Mouse (Mus musculus): ENCODE results near the gene Pck1.
A peak's percentile ranks its signal among the peaks of the same experiment; 100 is the strongest.
"Not testable (repeated sequence)": the region's sequence is repeated elsewhere in the genome, so short reads cannot be mapped to it uniquely, and the experiment has no call there.

Pck1 gene

DNA sequence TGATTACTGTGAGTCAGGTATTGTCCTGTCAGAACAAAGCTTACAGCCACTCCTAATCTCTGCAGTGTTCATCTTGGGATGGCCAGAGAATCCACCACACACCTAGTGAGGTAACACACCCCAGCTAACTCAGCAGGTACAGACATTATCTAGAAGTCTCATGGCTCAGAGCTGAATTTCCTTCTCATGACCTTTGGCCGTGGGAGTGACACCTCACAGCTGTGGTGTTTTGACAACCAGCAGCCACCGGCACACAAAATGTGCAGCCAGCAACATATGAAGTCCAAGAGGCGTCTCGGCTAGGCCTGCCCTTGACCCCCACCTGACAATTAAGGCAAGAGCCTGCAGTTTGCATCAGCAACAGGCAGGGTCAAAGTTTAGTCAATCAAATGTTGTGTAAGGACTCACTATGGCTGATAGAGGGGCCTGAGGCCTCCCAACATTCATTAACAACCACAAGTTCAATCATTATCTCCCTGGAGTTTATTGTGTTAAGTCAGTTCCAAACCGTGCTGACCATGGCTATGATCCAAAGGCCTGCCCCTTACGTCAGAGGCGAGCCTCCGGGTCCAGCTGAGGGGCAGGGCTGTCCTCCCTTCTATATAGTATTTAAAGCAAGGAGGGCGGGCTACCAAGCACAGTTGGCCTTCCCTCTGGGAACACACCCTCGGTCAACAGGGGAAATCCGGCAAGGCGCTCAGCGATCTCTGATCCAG is at the start of gene Pck1:
Gene Pck1 (plus strand): TSS at position 613 of the 716 bp plus-strand sequence.
- peak; percentile 91 for DNase-seq

DNA sequence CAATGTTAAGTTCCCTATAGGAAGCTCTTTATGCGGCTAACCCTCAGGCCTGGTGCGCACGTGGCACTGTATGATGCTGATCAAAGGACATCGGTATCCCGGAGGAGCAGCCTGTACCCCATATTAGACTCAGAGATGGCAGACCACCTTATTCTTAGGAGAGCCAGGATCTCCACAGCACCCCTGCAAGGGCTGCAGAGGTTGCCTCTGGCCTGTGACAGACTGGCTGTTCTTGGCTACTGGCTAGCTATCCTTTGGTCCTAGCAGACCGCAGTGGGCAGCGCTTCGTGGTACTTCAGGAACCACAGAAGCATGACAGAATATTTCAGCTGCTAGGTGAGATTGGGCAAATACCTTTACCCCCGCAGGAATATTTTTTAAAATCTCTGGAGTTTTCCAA is 46.4 kb upstream of the Pck1 start:
- DNase-seq = no peak

DNA sequence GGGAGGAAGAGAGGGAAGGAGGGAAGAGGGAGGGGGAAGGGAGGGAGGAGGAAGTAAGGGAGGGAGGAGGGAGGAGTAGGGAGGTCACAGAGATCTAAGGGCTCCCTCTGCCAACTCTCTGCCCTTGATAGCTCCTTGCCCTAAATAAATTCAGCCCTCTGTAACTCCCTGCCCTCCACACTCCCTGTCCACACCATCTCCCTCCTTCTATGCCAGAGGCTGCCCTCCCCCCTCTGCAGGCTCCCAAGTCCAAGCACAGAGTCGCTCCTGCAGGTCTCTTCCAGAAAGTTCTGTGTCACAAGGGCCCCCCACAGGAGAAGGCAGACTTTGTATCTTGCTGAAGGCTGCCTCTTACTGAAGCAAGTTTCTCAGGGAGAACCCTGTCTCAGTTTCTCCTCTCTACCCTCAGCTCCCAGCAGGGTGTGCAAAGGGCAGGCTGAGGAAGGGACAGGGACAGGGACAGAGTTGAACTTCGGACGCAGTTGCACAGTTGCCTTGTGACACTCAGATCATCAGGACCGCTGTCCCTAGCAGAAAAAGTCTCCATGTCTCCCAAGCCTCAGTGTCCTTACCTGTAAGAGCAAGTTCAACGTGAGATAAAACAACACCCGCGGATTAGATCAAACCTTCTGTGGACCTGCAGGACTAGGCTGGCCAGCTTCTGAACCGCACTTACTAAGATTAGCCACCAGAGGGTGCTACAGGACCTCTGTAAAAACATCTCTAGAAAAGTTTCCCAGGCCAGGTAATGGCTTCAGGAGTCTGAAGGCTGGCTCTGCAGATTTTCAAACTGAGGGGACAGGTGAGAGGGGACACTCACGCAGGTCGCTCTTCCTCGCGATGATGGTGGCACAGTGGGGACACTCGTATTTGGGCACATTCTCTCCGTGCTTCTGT is 45.7 kb upstream of the Pck1 start:
- DNase-seq = peak; percentile 81

DNA sequence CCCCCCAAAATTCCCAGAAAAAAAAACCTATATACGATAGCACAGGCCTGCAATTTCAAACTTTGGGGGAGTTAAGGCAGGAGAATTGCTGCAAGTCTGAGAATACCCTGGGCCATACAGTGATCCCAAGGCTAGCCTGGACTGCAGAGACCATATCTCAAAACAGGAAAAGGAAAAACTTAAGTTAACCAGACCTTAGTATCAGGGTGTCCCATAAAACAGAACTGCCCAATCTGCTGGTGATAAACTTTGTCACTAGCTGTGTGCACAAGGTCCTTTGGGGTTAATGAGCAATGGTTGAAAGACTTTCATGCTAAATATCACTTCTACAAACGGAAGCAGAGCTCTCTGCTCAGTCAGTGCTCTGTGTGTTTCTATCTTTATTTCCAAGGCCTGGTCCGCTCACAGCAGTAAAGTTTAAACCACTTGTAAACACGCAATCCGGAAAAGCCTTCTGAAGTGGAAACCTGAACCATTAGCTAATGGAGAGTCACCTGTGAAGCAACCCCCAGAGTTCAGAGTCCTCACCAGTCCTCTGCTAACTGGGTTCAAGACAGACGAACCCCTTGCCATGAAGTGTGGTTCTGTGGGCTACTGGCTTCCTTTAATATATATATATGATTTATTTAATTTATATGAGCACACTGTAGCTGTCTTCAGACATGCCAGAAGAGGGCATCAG is 44.2 kb upstream of the Pck1 start:
- peak; percentile 15 for DNase-seq

DNA sequence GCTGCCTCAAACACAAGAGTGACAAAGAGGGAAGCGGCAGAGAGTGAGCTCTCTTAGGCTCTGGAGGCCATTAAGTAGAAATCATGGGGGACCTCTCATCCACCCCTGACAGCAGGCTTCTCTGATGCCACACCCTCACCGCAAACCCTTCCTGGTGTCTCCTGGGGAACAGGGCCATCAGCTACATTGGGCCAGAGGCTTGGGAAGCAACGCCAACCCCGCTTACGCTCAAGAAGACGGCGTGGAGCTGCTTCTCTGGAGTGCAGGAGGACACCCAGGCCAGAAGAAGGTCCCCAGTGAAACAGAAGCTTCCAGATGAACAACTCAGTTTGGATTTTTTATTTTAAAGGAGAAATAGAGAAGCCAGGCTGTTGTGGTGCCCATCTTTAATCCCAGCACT is 43.3 kb upstream of the Pck1 start:
- DNase-seq = no peak

DNA sequence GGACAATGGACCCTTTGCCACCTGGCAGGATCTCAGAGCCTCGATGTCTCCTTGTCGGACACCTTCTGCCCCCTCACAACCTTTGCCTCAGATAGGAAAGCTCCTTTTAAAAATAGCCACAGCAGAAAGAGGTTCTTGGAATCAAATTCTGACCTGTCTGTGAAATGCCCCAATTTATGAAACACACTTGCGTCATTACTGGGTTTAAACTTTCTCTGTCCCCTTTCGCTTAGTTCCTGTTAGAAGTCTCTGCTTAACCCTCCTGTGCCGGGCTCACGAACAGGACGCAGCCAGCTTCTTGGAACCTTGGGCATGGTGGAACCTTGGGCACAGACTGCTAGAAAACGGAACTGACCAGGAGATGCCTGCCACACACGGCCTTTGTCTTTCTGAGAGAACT is 42.3 kb upstream of the Pck1 start:
- DNase-seq = no peak

DNA sequence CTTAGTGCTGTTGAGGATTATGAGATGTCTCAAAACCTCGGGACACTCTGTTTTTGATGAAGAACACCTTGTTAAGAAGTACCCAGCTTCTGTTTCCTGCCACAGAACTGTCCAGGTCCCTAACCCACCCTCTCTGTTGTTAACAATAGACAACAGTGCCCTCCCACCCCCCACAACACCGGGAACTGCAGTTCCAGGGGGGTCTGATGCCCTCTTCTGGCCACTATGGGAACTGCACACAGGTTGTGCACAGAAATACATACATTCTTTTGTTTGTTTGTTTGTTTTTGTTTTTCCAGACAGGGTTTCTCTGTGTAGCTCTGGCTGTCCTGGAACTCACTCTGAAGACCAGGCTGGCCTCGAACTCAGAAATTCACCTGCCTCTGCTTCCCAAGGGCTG is 39.1 kb upstream of the Pck1 start:
- DNase-seq = not testable (repeated sequence)

DNA sequence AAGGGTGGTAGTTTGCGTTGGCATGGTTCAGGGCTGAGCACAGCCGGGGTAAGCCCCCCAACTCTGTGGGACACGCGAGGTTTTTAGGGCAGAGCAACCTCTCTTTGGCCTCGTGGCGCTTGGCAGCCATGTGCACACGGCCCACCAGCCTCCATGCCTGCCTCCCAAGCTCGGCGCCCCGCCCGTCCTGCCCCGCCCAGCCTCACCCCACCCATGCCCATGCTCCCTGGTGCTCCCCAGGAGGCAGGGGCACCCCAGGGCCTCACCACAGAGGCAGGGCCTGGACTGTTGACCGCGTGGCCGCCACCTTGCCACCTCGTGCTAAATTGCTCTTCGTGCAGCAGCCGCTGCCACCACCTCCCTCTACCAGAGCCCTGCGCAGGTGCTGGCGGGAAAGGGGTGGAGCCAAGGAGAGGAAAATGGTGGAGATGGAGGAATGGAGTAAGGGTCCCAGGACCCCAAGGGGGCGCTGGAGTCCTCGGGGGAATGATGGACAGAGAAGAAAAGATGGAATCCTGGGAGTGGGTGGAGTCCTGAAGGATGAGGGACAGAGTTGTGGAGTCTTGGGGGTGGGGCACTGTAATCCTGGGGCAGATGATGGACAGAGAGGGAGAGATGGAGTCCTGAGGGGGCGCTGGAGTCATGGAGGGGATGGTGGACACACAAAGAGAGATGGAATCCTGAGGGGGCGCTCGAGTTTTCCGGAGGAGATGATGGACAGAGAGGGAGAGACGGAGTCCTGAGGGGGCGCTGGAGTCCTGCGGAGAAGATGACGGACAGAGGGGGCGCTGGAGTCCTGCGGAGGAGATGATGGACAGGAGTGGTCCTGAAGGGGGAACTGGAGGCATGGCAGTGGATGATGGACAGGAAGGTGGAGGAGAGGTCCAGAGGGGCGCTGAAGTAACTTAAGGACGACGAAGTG is 33.6 kb upstream of the Pck1 start, which contains the start of gene Ctcfl:
Gene Ctcfl (minus strand): TSS at position 503 of the 922 bp plus-strand sequence.
- DNase-seq = no peak

DNA sequence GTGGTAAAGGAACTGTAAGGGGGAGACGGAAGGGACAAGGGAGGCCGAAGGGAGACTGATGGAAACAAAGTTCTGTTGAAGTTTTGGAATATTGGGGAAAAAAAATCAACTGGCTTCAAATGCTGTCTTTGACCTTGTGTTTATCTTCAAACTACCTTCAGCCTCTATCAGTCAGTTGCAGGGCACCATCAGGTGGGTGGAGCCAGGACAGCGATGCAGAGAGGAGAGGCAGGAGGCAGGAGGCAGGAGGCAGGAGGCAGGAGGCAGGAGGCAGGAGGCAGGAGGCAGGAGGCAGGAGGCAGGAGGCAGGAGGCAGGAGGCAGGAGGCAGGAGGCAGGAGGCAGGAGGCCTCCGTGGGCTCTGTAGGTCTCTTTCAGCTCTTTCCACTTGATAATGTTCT is 32.7 kb upstream of the Pck1 start:
- not testable (repeated sequence) for DNase-seq

DNA sequence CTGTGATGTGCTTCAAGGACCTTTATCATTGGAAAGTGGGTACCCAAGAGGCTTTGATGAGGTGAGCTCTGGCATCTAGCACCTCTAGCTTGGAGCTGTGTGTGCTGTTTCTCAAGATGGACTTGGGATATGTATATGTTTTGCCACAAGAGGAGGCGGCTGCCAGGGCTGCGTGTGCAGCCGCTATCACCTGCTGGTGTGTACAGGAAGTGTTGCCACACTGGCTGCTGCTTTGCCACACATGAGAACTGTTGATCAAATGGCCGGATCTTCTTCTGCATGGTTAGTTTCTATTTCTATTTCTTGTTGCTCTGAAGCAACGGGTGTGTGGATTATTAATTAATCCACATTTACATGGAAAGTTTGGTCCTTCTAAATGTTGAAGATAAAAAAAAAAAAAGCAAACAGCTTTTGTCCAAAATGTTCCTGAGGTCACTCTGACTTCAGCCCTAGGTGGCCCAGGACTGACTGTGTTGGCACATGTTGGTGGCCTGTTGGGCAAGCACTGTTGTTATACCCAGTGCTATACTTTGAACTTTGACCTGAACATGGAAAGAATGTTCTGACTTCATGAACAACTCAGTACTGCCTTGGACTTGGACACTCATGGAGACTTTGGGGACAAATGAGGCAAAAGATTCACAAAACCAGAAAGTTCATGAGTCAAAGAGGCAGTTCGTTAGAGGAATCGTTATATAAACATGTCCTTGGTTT is 28.7 kb upstream of the Pck1 start:
- no peak for DNase-seq

DNA sequence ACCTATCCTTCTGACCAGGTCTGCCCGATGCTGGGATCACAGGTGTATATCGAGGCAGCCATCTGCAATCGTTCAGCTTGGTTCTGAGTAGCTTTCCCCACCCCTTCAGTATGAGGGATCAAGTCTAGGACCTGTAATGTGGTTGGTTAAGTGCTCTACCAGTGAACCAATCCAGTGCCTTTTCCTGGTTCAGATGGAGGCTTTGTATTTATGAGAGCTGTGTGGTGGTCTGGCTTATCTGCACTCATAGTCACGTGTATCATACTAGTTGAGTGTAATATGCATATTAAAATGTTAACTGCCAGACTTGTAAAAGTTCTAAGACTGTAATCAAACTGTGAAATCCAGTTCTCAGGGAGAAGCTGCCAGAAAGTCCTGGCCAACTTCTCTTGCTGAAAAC is 26.5 kb upstream of the Pck1 start:
- DNase-seq = no peak

DNA sequence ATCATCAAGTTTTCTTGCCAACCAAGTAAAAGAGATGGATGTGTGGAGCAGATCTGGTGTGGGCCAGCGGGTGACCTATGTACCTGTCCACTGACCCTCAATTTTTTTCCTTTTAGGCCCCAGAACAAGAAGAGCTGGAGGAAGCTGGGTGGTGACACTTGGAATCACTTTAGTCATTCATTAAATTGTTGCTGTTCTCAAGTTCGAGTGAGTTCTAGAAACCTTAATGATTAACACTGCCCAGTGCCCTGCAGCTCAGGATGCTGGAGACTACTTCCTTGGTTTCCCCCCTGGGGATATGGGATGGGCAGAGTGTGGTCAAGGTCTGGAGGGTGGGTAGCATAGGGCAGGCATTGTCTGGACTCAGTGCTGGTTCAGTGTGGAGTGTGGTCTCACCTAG is 23.7 kb upstream of the Pck1 start:
- DNase-seq = peak; percentile 58

DNA sequence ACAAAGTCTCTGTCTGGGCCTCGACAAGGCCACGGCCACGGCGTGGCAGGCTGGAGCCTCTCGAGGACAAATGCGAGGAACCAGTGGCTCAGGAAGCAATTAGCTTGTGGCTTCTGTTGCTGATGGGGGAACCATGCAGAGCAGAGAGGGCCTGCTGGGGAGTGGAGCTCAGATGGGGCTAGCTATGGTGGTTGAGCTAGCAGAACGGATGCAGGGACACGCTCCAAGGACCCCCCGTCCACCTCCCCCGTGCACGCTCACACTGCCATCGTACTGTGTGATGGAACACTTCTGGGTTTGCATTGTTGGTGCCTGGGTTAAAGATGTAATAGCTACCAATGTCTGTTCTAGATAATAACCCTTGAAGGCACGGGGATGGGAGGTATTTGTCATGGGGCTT is 20.6 kb upstream of the Pck1 start:
- no peak for DNase-seq

DNA sequence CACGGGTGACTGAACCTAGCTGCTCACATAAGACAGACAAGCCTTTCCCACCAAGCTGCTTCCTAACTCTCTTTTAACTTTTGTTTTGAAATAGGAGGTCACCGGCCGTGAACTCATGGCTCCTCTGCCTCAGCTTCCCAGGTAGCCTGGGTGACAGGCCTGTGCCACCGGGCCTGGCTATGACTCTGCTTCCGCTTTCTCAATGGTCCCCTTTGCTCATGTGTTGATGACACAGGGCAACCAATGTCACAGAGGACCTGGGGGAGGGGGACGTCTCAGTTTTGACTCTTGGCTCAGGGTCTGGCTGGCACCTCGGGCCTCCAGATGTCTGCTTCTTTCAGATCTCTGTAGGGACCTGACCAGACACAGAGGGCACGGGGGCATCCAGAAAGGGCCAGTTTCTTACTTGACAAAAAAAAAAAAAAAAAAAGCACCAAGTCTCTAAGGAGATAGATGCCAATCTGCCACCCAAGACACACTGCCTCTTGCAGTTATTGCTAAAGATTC is 20.0 kb upstream of the Pck1 start:
- no peak for DNase-seq

DNA sequence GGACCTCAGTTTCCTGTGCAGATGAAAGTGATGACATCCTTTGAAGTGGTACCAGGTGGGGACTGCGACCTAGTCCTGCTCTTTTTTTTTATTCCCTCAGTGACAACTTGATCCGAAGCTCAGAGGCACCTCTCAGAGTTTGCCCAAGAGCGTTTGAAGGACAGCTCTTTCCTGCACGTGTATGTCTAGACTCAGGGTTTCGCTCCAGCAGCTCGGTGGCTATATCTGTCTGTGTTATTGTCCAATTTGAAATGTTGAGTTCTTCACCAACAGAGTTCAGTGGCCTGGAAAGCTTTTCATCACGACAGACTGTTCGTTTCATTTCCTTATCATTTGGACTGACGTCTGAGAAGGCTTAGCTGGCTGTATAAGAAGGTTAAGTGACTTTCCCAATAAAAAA is 18.2 kb upstream of the Pck1 start:
- no peak for DNase-seq

DNA sequence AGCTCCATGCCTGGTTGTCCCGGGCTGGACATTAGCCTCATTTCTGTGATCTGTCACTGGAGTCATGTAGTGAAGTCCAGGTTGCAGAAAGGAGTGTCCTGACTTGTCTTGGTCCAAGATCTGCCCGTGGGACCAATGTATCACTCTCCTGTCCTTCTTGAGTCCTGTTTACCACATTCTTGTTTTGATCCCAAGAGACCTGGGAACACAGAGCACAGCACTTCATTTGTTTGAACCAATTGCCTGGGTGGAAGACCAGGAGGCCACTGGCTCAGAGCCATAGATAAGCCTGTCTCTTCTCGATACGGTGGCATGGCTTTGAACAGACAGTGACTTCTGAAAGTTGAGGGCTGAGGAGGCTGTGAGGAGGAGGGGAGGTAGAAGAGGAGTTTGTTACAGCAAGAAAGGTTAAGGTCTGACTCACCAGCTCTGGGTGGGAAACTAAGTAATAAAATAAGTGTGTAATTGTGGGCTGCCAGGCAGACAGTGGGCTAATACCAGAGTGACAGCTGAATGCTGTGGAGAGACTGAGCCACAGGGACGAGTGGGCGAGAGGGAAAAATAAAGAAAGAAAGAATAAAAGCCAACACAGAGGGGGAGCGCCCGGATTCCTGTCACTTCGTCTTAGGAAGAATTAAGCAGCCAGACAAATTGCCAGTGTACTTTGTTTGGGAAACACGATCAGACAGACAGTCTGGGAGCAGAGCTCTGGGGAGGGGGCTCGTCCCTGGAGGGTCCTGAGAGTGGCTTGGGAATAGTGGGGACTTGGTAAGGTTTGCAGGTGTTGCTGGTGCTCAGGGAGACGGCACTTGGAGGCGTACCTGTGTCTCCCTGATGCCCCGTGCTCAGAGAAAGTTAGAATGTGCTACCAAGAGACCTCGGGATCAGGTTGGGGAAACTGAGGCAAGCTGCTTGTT is 14.3 kb upstream of the Pck1 start:
- no peak for DNase-seq

DNA sequence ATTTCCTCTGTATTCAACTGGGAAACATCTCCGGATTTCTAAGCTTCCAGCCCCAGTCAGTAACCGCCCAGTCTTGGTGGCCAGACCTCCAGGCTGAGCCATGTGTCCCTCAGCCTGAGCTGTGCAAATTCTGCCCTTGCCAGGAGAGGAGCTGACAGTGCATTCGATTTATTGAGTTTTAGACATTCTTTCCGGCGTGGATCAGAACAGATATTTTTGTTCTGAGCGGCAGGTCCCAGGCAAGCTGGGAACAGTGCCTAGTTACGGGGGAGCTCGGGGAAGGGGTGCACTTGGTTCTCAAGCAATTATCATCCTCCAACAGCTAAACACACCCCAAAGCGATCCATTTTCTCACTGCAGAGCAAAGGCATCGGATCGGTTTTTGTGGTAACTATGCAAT is 9.2 kb upstream of the Pck1 start:
- DNase-seq = no peak

DNA sequence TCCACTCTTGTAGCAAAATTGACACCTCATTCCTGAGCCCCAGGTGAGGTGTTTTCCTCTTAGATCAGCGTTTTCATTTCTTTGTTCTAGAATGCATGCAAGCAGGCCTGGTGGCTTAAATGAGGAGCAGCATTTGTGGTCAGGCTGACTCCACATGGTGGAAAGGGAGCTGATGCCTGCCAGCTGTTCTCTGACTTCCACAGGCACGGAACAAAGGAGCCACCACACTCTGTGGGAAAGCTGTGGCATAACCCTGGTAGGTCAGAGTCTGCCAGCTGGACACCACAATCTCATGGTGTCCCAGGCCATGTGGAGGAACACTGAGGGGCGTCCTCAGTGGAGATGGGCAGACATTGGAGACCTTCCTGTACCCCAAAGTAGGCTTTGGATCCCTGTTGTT is 7.0 kb upstream of the Pck1 start:
- no peak for DNase-seq

DNA sequence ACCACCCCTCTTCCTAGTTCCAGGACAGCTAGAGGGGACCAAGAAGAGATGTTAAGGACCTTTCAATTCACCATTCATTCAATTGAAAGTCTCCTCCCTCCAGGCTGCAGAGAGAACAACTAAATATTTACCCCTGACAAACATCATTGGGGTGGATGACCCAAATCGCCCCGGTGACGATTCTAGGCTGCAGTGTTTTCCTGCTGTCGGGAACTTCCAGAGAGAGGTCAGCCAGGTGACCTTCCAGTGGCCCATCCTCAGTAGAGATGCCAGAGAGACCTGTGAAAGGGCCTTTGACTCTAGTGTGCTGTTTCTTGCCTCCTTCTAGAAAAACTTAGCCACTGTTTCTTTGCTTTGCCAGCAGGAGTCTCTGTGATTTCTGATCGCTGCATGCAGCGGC is 6.1 kb upstream of the Pck1 start:
- no peak for DNase-seq

DNA sequence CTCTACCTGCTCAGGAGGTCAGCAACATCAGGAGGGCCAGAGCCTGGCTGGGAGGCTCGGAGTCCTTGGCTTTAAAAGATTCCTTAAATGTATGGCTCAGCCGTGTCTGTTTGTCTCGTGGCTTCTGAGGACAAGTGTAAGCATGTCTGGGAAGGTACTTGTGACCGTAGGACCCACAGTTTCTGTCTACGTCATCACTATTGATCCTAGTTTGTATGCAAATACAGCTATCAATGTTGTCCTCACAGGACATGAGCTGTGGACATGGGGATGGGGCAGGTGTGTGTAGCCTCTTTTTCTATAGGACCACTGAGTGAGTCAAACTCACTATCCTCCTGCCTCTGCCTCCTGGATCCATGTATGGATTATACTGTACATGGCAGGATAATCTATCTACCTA is 4.8 kb upstream of the Pck1 start:
- no peak for DNase-seq

DNA sequence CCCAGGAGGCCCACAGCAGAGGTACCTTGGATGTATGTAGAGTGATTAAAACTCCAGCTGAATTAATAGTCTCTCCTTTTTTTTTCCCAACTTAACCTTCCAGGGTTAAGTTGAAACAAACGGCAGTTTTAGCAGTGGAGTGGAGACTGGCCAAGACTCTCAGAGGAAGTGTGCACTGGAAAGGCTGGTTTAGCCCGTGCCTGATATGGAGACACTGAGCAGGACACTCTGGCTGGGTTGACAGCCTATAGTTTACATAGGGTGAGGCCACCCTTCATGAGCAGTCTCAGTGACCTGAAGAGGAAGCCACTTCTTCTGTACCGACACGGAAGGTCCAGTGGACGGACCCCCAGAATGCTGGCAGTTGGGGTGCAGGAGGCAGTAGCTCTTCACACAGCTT is 1.5 kb upstream of the Pck1 start:
- no peak for DNase-seq
